Mouse (Mus musculus) ES-E14 (cell line): Measurements from ENCODE around the gene Reln.

ENCODE experiments used
- CHD2 ChIP-seq: IDR thresholded peaks from 2 replicates; pipeline ENCODE4 v1.6.1; 2014; ENCODE audit warnings: mild to moderate bottlenecking, low read depth, low read length, inconsistent platforms
- HCFC1 ChIP-seq: IDR thresholded peaks from 2 replicates; pipeline ENCODE4 v1.6.1; 2012; ENCODE audit warnings: low read length, inconsistent platforms, borderline replicate concordance; ENCODE audit not compliant: insufficient read depth
- MAFK ChIP-seq: IDR thresholded peaks from 2 replicates; pipeline ENCODE4 v1.6.1; 2014; ENCODE audit warnings: mild to moderate bottlenecking, low read depth, low read length, inconsistent platforms; ENCODE audit not compliant: insufficient read depth
- ZC3H11A ChIP-seq: IDR thresholded peaks from 2 replicates; pipeline ENCODE4 v1.6.1; 2012; ENCODE audit warnings: low read depth, mild to moderate bottlenecking, inconsistent platforms, low read length, borderline replicate concordance
- ZNF384 ChIP-seq: IDR thresholded peaks from 2 replicates; pipeline ENCODE4 v1.6.1; 2012; ENCODE audit warnings: low read depth, low read length, inconsistent platforms

GRCm38 (mm10) chr5:22300046-22300445, 44.5 kb downstream of the Reln start:
- TF ChIP-seq ZNF384 (no peak), CHD2 (no peak), MAFK (no peak), HCFC1 (no peak), ZC3H11A (no peak)
